Mouse (Mus musculus) ES-E14 (cell line): ENCODE results near the gene Psmd14.

Experiments
- CHD2 ChIP-seq: IDR thresholded peaks from 2 replicates; pipeline ENCODE4 v1.6.1; 2014; ENCODE audit warnings: mild to moderate bottlenecking, low read depth, low read length, inconsistent platforms
- HCFC1 ChIP-seq: IDR thresholded peaks from 2 replicates; pipeline ENCODE4 v1.6.1; 2012; ENCODE audit warnings: low read length, inconsistent platforms, borderline replicate concordance; ENCODE audit not compliant: insufficient read depth
- MAFK ChIP-seq: IDR thresholded peaks from 2 replicates; pipeline ENCODE4 v1.6.1; 2014; ENCODE audit warnings: mild to moderate bottlenecking, low read depth, low read length, inconsistent platforms; ENCODE audit not compliant: insufficient read depth
- ZC3H11A ChIP-seq: IDR thresholded peaks from 2 replicates; pipeline ENCODE4 v1.6.1; 2012; ENCODE audit warnings: low read depth, mild to moderate bottlenecking, inconsistent platforms, low read length, borderline replicate concordance

DNA sequence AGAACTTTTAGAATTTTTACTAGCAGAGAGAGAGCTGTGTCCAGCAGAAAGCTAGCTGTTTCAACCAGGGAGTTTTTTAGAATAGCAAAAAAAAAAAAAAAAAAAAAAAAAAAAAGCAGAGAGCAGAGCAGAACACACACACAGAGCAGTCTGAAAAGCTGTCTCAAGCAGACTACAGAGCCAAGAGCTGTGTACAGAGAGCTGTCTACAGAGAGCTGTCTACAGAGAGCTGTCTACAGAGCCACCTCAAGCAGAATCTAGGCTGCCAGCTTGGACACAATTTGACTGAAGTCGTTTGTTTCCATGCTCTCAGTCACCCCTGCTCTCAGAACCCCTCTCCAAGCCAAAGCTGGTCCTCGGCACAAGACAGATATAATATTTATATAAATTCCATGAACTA is 35.9 kb downstream of the Psmd14 start:
- TF ChIP-seq MAFK (no peak), ZC3H11A (no peak), HCFC1 (no peak), CHD2 (no peak)
